Mouse (Mus musculus) forebrain, embryonic 16.5 days (tissue): ENCODE measurements around the gene Alox5. TPM values are rescaled to one million over a fixed set of nuclear protein-coding genes. Genes with fewer than 3 reads are reported as not detected.

ENCODE experiments used
- ATAC-seq: fragments of 200-750 bp; cut with Nextera tagmentation; 2 replicates; pipeline ENCODE4 v1.8.0; 2017; ENCODE audit warnings: mild to moderate bottlenecking, moderate library complexity
- H3K27ac ChIP-seq: fragments of 300-500 bp; sonication (generic); 2 replicates; pipeline ENCODE4 v1.5.1; 2014; ENCODE audit warnings: low read length, control low read depth
- H3K27me3 ChIP-seq: fragments of 300-500 bp; sonication (generic); replicated peaks from 2 replicates; pipeline ENCODE4 v1.6.1; 2014; ENCODE audit warnings: low read length; ENCODE audit not compliant: control insufficient read depth, insufficient read depth
- H3K36me3 ChIP-seq: fragments of 300-500 bp; sonication (generic); 2 replicates; pipeline ENCODE4 v1.6.1; 2014; ENCODE audit not compliant: control insufficient read depth, insufficient read depth
- H3K4me1 ChIP-seq: fragments of 300-500 bp; sonication (generic); replicated peaks from 2 replicates; pipeline ENCODE4 v1.6.1; 2014; ENCODE audit warnings: low read length; ENCODE audit not compliant: control insufficient read depth, insufficient read depth
- H3K4me2 ChIP-seq: fragments of 300-500 bp; sonication (generic); 2 replicates; pipeline ENCODE4 v1.6.1; 2014; ENCODE audit warnings: mild to moderate bottlenecking, low read length, control low read depth
- H3K4me3 ChIP-seq: fragments of 300-500 bp; sonication (generic); replicated peaks from 2 replicates; pipeline ENCODE4 v1.5.1; 2014; ENCODE audit warnings: mild to moderate bottlenecking, low read length, control low read depth
- H3K9ac ChIP-seq: fragments of 300-500 bp; sonication (generic); replicated peaks from 2 replicates; pipeline ENCODE4 v1.6.1; 2014; ENCODE audit warnings: low read depth, low read length, control low read depth
- H3K9me3 ChIP-seq: fragments of 300-500 bp; sonication (generic); 2 replicates; pipeline ENCODE4 v1.6.1; 2016; ENCODE audit warnings: low read length; ENCODE audit not compliant: control insufficient read depth
- WGBS: fragments of 180-500 bp; shearing (Covaris S2); extraction: QIAGEN DNeasy Blood & Tissue Kit; methylation state at CpG from one replicate; pipeline ENCODE4 v1.1.7; 2014; 5-methylcytosine and 5-hydroxymethylcytosine counted together
- polyA plus RNA-seq: library from polyadenylated mRNA; unstranded; fragments of >200 nt; fragmentation: Nextera tagmentation; extraction: Ambion mirVana; gene quantifications from 2 replicates; pipeline ENCODE4 v1.2.1, GENCODE M21; 2015

Alox5 gene
- polyA plus RNA-seq, 1 experiment from 2014 or later = 0.52 TPM

GRCm38 (mm10) chr6:116458728-116459127, 2.2 kb downstream of the Alox5 start:
- no peaks in the 10 kb centered on the region for H3K9me3 ChIP-seq
- no peaks in the 10 kb centered on the region for H3K36me3 ChIP-seq
- no peak overlapping the region for H3K4me2 ChIP-seq
- no peak overlapping the region for H3K4me3 ChIP-seq
- H3K4me1 ChIP-seq = peaks cover 5% of the 10 kb centered on the region
- H3K27ac ChIP-seq = no peak overlapping the region
- H3K27me3 ChIP-seq = peaks cover 6% of the 10 kb centered on the region; the same call in 1 of the 2 replicates
- ATAC-seq = no peak
- H3K9ac ChIP-seq = no peak overlapping the region
- 68% methylated on average over 4 of the region's 4 CpGs for WGBS

GRCm38 (mm10) chr6:116456482-116456881, 4.5 kb downstream of the Alox5 start:
- peaks cover 6% of the 10 kb centered on the region; the same call in 1 of the 2 replicates for H3K27me3 ChIP-seq

GRCm38 (mm10) chr6:116455781-116456180, 5.2 kb downstream of the Alox5 start:
- no peak for ATAC-seq
- Histone ChIP-seq H3K4me2 (no peak overlapping the region), H3K4me3 (no peak overlapping the region), H3K9ac (no peak overlapping the region), H3K36me3 (no peaks in the 10 kb centered on the region), H3K27me3 (peaks cover 6% of the 10 kb centered on the region; the same call in 1 of the 2 replicates), H3K9me3 (no peaks in the 10 kb centered on the region), H3K4me1 (peaks cover 2% of the 10 kb centered on the region), H3K27ac (no peak overlapping the region)
- WGBS = 85% methylated on average over 4 of the region's 4 CpGs

More at GRCm38 (mm10) chr6:116456482-116456881, 4.5 kb downstream of the Alox5 start:
- Histone ChIP-seq H3K4me2 (no peak overlapping the region), H3K4me3 (no peak overlapping the region), H3K27ac (no peak overlapping the region), H3K4me1 (peaks cover 5% of the 10 kb centered on the region), H3K9me3 (no peaks in the 10 kb centered on the region), H3K9ac (no peak overlapping the region), H3K36me3 (no peaks in the 10 kb centered on the region)
- WGBS = 97% methylated on average over 1 of the region's 1 CpGs
- no peak for ATAC-seq

- Histone ChIP-seq H3K27ac (no peak overlapping the region), H3K9ac (no peak overlapping the region), H3K4me3 (no peak overlapping the region), H3K36me3 (no peaks in the 10 kb centered on the region), H3K27me3 (no peaks in the 10 kb centered on the region), H3K4me2 (no peak overlapping the region), H3K9me3 (no peaks in the 10 kb centered on the region), H3K4me1 (no peaks in the 10 kb centered on the region)
- no peak for ATAC-seq
- WGBS = 94% methylated on average over 4 of the region's 4 CpGs
Observed at GRCm38 (mm10) chr6:116440849-116441248, 20.1 kb downstream of the Alox5 start.

GRCm38 (mm10) chr6:116440447-116440846, 20.5 kb downstream of the Alox5 start:
- 79% methylated on average over 4 of the region's 4 CpGs for WGBS
- Histone ChIP-seq H3K9ac (no peak overlapping the region), H3K27me3 (no peaks in the 10 kb centered on the region), H3K9me3 (no peaks in the 10 kb centered on the region), H3K4me2 (no peak overlapping the region), H3K4me1 (no peaks in the 10 kb centered on the region), H3K27ac (no peak overlapping the region), H3K36me3 (no peaks in the 10 kb centered on the region), H3K4me3 (no peak overlapping the region)
- ATAC-seq = no peak

GRCm38 (mm10) chr6:116439531-116439930, 21.4 kb downstream of the Alox5 start:
- 95% methylated on average over 6 of the region's 6 CpGs for WGBS
- H3K27me3 ChIP-seq = no peaks in the 10 kb centered on the region
- no peak overlapping the region for H3K4me3 ChIP-seq
- ATAC-seq = no peak
- no peaks in the 10 kb centered on the region for H3K9me3 ChIP-seq
- no peak overlapping the region for H3K4me2 ChIP-seq
- no peaks in the 10 kb centered on the region for H3K4me1 ChIP-seq
- H3K27ac ChIP-seq = no peak overlapping the region
- H3K36me3 ChIP-seq = no peaks in the 10 kb centered on the region
- no peak overlapping the region for H3K9ac ChIP-seq

- no peak for ATAC-seq
- Histone ChIP-seq H3K4me2 (no peak overlapping the region), H3K27me3 (no peaks in the 10 kb centered on the region), H3K27ac (no peak overlapping the region), H3K4me1 (no peaks in the 10 kb centered on the region), H3K4me3 (no peak overlapping the region), H3K9me3 (no peaks in the 10 kb centered on the region), H3K36me3 (no peaks in the 10 kb centered on the region), H3K9ac (no peak overlapping the region)
- WGBS = 84% methylated on average over 6 of the region's 6 CpGs
Observed at GRCm38 (mm10) chr6:116438864-116439263, 22.1 kb downstream of the Alox5 start.

GRCm38 (mm10) chr6:116428282-116428681, 32.7 kb downstream of the Alox5 start:
- no peak overlapping the region for H3K4me3 ChIP-seq
- no peak overlapping the region for H3K4me2 ChIP-seq
- WGBS = 76% methylated on average over 5 of the region's 5 CpGs
- no peak overlapping the region for H3K9ac ChIP-seq
- H3K4me1 ChIP-seq = no peaks in the 10 kb centered on the region
- no peaks in the 10 kb centered on the region for H3K9me3 ChIP-seq
- no peak for ATAC-seq
- H3K36me3 ChIP-seq = no peaks in the 10 kb centered on the region
- H3K27me3 ChIP-seq = no peaks in the 10 kb centered on the region
- no peak overlapping the region for H3K27ac ChIP-seq

- H3K4me3 ChIP-seq = no peak overlapping the region
- no peak overlapping the region for H3K4me2 ChIP-seq
- H3K27ac ChIP-seq = no peak overlapping the region
- H3K9ac ChIP-seq = no peak overlapping the region
- no peaks in the 10 kb centered on the region for H3K36me3 ChIP-seq
- H3K9me3 ChIP-seq = no peaks in the 10 kb centered on the region
- WGBS = 80% methylated on average over 3 of the region's 3 CpGs
- H3K27me3 ChIP-seq = no peaks in the 10 kb centered on the region
- ATAC-seq = no peak
- no peaks in the 10 kb centered on the region for H3K4me1 ChIP-seq
Observed at GRCm38 (mm10) chr6:116427552-116427951, 33.4 kb downstream of the Alox5 start.

GRCm38 (mm10) chr6:116423664-116424063, 37.3 kb downstream of the Alox5 start:
- no peak for ATAC-seq
- 63% methylated on average over 2 of the region's 2 CpGs for WGBS

More at GRCm38 (mm10) chr6:116423664-116424063, 37.3 kb downstream of the Alox5 start:
- no peaks in the 10 kb centered on the region for H3K36me3 ChIP-seq
- no peak overlapping the region for H3K4me3 ChIP-seq
- no peak overlapping the region for H3K4me2 ChIP-seq
- no peak overlapping the region for H3K9ac ChIP-seq
- H3K9me3 ChIP-seq = no peaks in the 10 kb centered on the region
- no peak overlapping the region for H3K27ac ChIP-seq
- no peaks in the 10 kb centered on the region for H3K4me1 ChIP-seq
- H3K27me3 ChIP-seq = no peaks in the 10 kb centered on the region
